Mouse (Mus musculus) liver, embryonic 13.5 days (tissue): ENCODE measurements at regions not wholly inside any gene's neighbourhood (a gene's known extent, or its start where the extent isn't known, plus 50 kb on each side); places are given as distances from the start of the nearest gene placed in this dataset.

Source experiments
- ATAC-seq: fragments of 200-750 bp; cut with Nextera tagmentation; 2 replicates; pipeline ENCODE4 v1.8.0; 2017; ENCODE audit warnings: low read depth, mild to moderate bottlenecking, moderate number of reproducible peaks, moderate library complexity
- DNase-seq: peaks from one replicate; pipeline ENCODE4 v3.0.0; 2022
- H3K27ac ChIP-seq: fragments of 300-500 bp; sonication (generic); 2 replicates; pipeline ENCODE4 v1.5.1; 2015; ENCODE audit warnings: moderate library complexity, mild to moderate bottlenecking, inconsistent platforms
- H3K27me3 ChIP-seq: fragments of 300-500 bp; sonication (generic); 2 replicates; pipeline ENCODE4 v1.6.1; 2015; ENCODE audit warnings: mild to moderate bottlenecking, inconsistent platforms
- H3K36me3 ChIP-seq: fragments of 300-500 bp; sonication (generic); 2 replicates; pipeline ENCODE4 v1.6.1; 2015; ENCODE audit warnings: mild to moderate bottlenecking, inconsistent platforms
- H3K4me1 ChIP-seq: fragments of 300-500 bp; sonication (generic); replicated peaks from 2 replicates; pipeline ENCODE4 v1.6.1; 2015; ENCODE audit warnings: inconsistent platforms
- H3K4me2 ChIP-seq: fragments of 300-500 bp; sonication (generic); 2 replicates; pipeline ENCODE4 v1.6.1; 2015; ENCODE audit warnings: inconsistent platforms, mild to moderate bottlenecking, moderate library complexity
- H3K4me3 ChIP-seq: fragments of 300-500 bp; sonication (generic); replicated peaks from 2 replicates; pipeline ENCODE4 v1.5.1; 2015; ENCODE audit warnings: mild to moderate bottlenecking, inconsistent platforms
- H3K9ac ChIP-seq: fragments of 300-500 bp; sonication (generic); 2 replicates; pipeline ENCODE4 v1.6.1; 2015; ENCODE audit warnings: mild to moderate bottlenecking, inconsistent platforms
- H3K9me3 ChIP-seq: fragments of 300-500 bp; sonication (generic); replicated peaks from 2 replicates; pipeline ENCODE4 v1.6.1; 2016; ENCODE audit warnings: inconsistent platforms
- WGBS: fragments of 180-500 bp; shearing (Covaris S2); methylation state at CpG from one replicate; pipeline ENCODE4 v1.1.7; 2015; ENCODE audit not compliant: insufficient replicate concordance; 5-methylcytosine and 5-hydroxymethylcytosine counted together

- peak; percentile 13; the same call in 1 of the 2 replicates for ATAC-seq
- Histone ChIP-seq H3K9ac (peak overlapping the region; percentile 43; the same call in 1 of the 2 replicates), H3K9me3 (no peaks in the 10 kb centered on the region)
These were observed 227.1 kb upstream of the Tprg start for GRCm38 (mm10) chr16:25059504-25059992.

GRCm38 (mm10) chr16:25060266-25060665 is 226.4 kb upstream of the Tprg start:
- WGBS = 70% methylated on average over 8 of the region's 8 CpGs
- H3K27me3 ChIP-seq = peaks cover 24% of the 10 kb centered on the region
- no peaks in the 10 kb centered on the region for H3K9me3 ChIP-seq
- ATAC-seq (no peak), DNase-seq (no peak)
- H3K4me3 ChIP-seq = no peak overlapping the region
- no peak overlapping the region for H3K9ac ChIP-seq
- no peak overlapping the region for H3K4me2 ChIP-seq
- no peaks in the 10 kb centered on the region for H3K36me3 ChIP-seq
- H3K27ac ChIP-seq = no peak overlapping the region
- H3K4me1 ChIP-seq = peaks cover 7% of the 10 kb centered on the region

More at GRCm38 (mm10) chr16:25059504-25059992, 227.1 kb upstream of the Tprg start:
- peaks cover 7% of the 10 kb centered on the region for H3K4me1 ChIP-seq
- 14% methylated on average over 12 of the region's 12 CpGs for WGBS
- no peak for DNase-seq
- peak overlapping the region; percentile 39 for H3K27ac ChIP-seq
- H3K4me2 ChIP-seq = peak overlapping the region; percentile 61
- H3K4me3 ChIP-seq = peak overlapping the region; percentile 59
- peaks cover 24% of the 10 kb centered on the region for H3K27me3 ChIP-seq
- H3K36me3 ChIP-seq = no peaks in the 10 kb centered on the region

- no peaks in the 10 kb centered on the region for H3K9me3 ChIP-seq
- no peak overlapping the region for H3K4me3 ChIP-seq
- DNase-seq = no peak
- H3K36me3 ChIP-seq = no peaks in the 10 kb centered on the region
- peaks cover 11% of the 10 kb centered on the region for H3K4me1 ChIP-seq
- no peak overlapping the region for H3K27ac ChIP-seq
- WGBS = 60% methylated on average over 4 of the region's 4 CpGs
- peaks cover 24% of the 10 kb centered on the region for H3K27me3 ChIP-seq
- H3K9ac ChIP-seq = no peak overlapping the region
- no peak overlapping the region for H3K4me2 ChIP-seq
- no peak for ATAC-seq
These were observed 225.0 kb upstream of the Tprg start for GRCm38 (mm10) chr16:25061631-25062030.

- no peak for DNase-seq
- peaks cover 12% of the 10 kb centered on the region for H3K27me3 ChIP-seq
- no peaks in the 10 kb centered on the region for H3K36me3 ChIP-seq
- H3K4me1 ChIP-seq = peaks cover 15% of the 10 kb centered on the region
- no peak overlapping the region for H3K9ac ChIP-seq
- H3K4me2 ChIP-seq = no peak overlapping the region
- H3K27ac ChIP-seq = no peak overlapping the region
- no peaks in the 10 kb centered on the region for H3K9me3 ChIP-seq
- no peak overlapping the region for H3K4me3 ChIP-seq
- ATAC-seq = no peak
These were observed 222.6 kb upstream of the Tprg start for GRCm38 (mm10) chr16:25063981-25064380.

GRCm38 (mm10) chr16:25064538-25064937 is 222.1 kb upstream of the Tprg start:
- 10% methylated on average over 4 of the region's 4 CpGs for WGBS

GRCm38 (mm10) chr16:25066822-25067221 is 219.8 kb upstream of the Tprg start:
- H3K9me3 ChIP-seq = no peaks in the 10 kb centered on the region
- no peak overlapping the region for H3K27ac ChIP-seq
- DNase-seq (no peak), ATAC-seq (no peak)
- peaks cover 8% of the 10 kb centered on the region for H3K4me1 ChIP-seq
- WGBS = 36% methylated on average over 7 of the region's 7 CpGs
- no peak overlapping the region for H3K4me2 ChIP-seq
- no peaks in the 10 kb centered on the region for H3K36me3 ChIP-seq
- H3K27me3 ChIP-seq = no peaks in the 10 kb centered on the region
- H3K9ac ChIP-seq = no peak overlapping the region
- H3K4me3 ChIP-seq = no peak overlapping the region

More at GRCm38 (mm10) chr16:25064538-25064937, 222.1 kb upstream of the Tprg start:
- H3K9ac ChIP-seq = no peak overlapping the region
- H3K4me3 ChIP-seq = no peak overlapping the region
- H3K27me3 ChIP-seq = peaks cover 6% of the 10 kb centered on the region
- peaks cover 9% of the 10 kb centered on the region for H3K4me1 ChIP-seq
- no peak overlapping the region for H3K27ac ChIP-seq
- H3K4me2 ChIP-seq = no peak overlapping the region
- peak; percentile 15 for DNase-seq
- H3K9me3 ChIP-seq = no peaks in the 10 kb centered on the region
- ATAC-seq = 0 out of 2 replicates have a peak, but pooled peaks have one; percentile 23
- no peaks in the 10 kb centered on the region for H3K36me3 ChIP-seq

- no peak for DNase-seq
- no peak for ATAC-seq
These were observed 219.1 kb upstream of the Tprg start for GRCm38 (mm10) chr16:25067276-25068249.

GRCm38 (mm10) chr16:25080811-25081210 is 205.8 kb upstream of the Tprg start:
- WGBS = 81% methylated on average over 6 of the region's 6 CpGs
- Histone ChIP-seq H3K36me3 (no peaks in the 10 kb centered on the region), H3K9ac (no peak overlapping the region), H3K4me1 (no peaks in the 10 kb centered on the region), H3K4me3 (no peak overlapping the region), H3K4me2 (no peak overlapping the region), H3K27ac (no peak overlapping the region), H3K9me3 (no peaks in the 10 kb centered on the region), H3K27me3 (no peaks in the 10 kb centered on the region)
- no peak for DNase-seq
- ATAC-seq = no peak

More at GRCm38 (mm10) chr16:25067276-25068249, 219.1 kb upstream of the Tprg start:
- Histone ChIP-seq H3K9ac (no peak overlapping the region), H3K4me2 (no peak overlapping the region), H3K27ac (no peak overlapping the region), H3K4me3 (no peak overlapping the region), H3K36me3 (no peaks in the 10 kb centered on the region), H3K9me3 (no peaks in the 10 kb centered on the region), H3K27me3 (no peaks in the 10 kb centered on the region), H3K4me1 (peaks cover 8% of the 10 kb centered on the region)
- 36% methylated on average over 8 of the region's 8 CpGs for WGBS

GRCm38 (mm10) chr16:25083729-25084128 is 202.9 kb upstream of the Tprg start:
- Histone ChIP-seq H3K27ac (no peak overlapping the region), H3K4me1 (no peaks in the 10 kb centered on the region), H3K4me2 (no peak overlapping the region), H3K9ac (no peak overlapping the region), H3K9me3 (no peaks in the 10 kb centered on the region), H3K4me3 (no peak overlapping the region), H3K36me3 (no peaks in the 10 kb centered on the region), H3K27me3 (no peaks in the 10 kb centered on the region)
- DNase-seq (no peak), ATAC-seq (no peak)
- WGBS = 44% methylated on average over 1 of the region's 1 CpGs

GRCm38 (mm10) chr16:25087741-25088648 is 198.6 kb upstream of the Tprg start:
- no peak overlapping the region for H3K9ac ChIP-seq
- H3K27me3 ChIP-seq = no peaks in the 10 kb centered on the region

GRCm38 (mm10) chr16:25088649-25089019 is 198.0 kb upstream of the Tprg start:
- H3K4me3 ChIP-seq = no peak overlapping the region
- DNase-seq (no peak), ATAC-seq (no peak)
- no peak overlapping the region for H3K9ac ChIP-seq
- no peaks in the 10 kb centered on the region for H3K36me3 ChIP-seq
- 53% methylated on average over 2 of the region's 2 CpGs for WGBS
- no peaks in the 10 kb centered on the region for H3K4me1 ChIP-seq
- no peaks in the 10 kb centered on the region for H3K9me3 ChIP-seq
- H3K4me2 ChIP-seq = no peak overlapping the region
- no peak overlapping the region for H3K27ac ChIP-seq
- H3K27me3 ChIP-seq = no peaks in the 10 kb centered on the region

More at GRCm38 (mm10) chr16:25087741-25088648, 198.6 kb upstream of the Tprg start:
- Histone ChIP-seq H3K9me3 (no peaks in the 10 kb centered on the region), H3K36me3 (no peaks in the 10 kb centered on the region), H3K27ac (no peak overlapping the region), H3K4me3 (no peak overlapping the region), H3K4me1 (no peaks in the 10 kb centered on the region), H3K4me2 (no peak overlapping the region)
- no peak for DNase-seq
- no peak for ATAC-seq
- 76% methylated on average over 10 of the region's 10 CpGs for WGBS
